Mouse (Mus musculus) spleen, adult 2 months (tissue): Measurements from ENCODE around the gene Zc3h12d. TPM values are rescaled to one million over a fixed set of nuclear protein-coding genes. Genes with fewer than 3 reads are reported as not detected.
A peak's percentile ranks its signal among the peaks of the same experiment; 100 is the strongest.

Source experiments
- DNase-seq, 2 experiments: peaks; one replicate each; pipeline versions ENCODE4 v3.0.0 to v3.0.0-alpha.2; 2012 to 2021; ENCODE audit warnings: low spot score in 2 of 2, low read depth in 1 of 2
- H3K27ac ChIP-seq: fragments of 200-500 bp; 2 replicates; pipeline ENCODE4 v1.5.1; 2012; ENCODE audit warnings: low read length, inconsistent platforms; ENCODE audit not compliant: insufficient read depth
- H3K27me3 ChIP-seq: fragments of 200-500 bp; 2 replicates; pipeline ENCODE4 v1.6.1; 2012; ENCODE audit warnings: mild to moderate bottlenecking, moderate library complexity, low read length, inconsistent platforms; ENCODE audit not compliant: control insufficient read depth, insufficient read depth
- H3K36me3 ChIP-seq: fragments of 200-500 bp; 2 replicates; pipeline ENCODE4 v1.6.1; 2012; ENCODE audit warnings: mild to moderate bottlenecking, low read length, inconsistent platforms; ENCODE audit not compliant: control insufficient read depth, insufficient read depth
- H3K4me1 ChIP-seq: fragments of 200-500 bp; 2 replicates; pipeline ENCODE4 v1.6.1; 2011; ENCODE audit warnings: inconsistent platforms; ENCODE audit not compliant: control insufficient read depth, insufficient read depth, insufficient read length
- H3K4me3 ChIP-seq: fragments of 200-500 bp; 2 replicates; pipeline ENCODE4 v1.5.1; 2011; ENCODE audit warnings: mild to moderate bottlenecking, inconsistent platforms; ENCODE audit not compliant: insufficient read depth, insufficient read length; ENCODE audit errors: extremely low read depth
- CTCF ChIP-seq: fragments of 200-500 bp; IDR thresholded peaks from 2 replicates; pipeline ENCODE4 v1.5.1; 2011; ENCODE audit warnings: mild to moderate bottlenecking, inconsistent platforms; ENCODE audit not compliant: insufficient read depth, insufficient read length, insufficient replicate concordance; ENCODE audit errors: extremely low read depth
- POLR2A ChIP-seq: fragments of 200-500 bp; IDR thresholded peaks from 2 replicates; pipeline ENCODE4 v1.6.1; 2011; ENCODE audit warnings: low read depth, low read length, inconsistent platforms
- WGBS: fragments of 180-500 bp; shearing (Covaris S2); methylation state at CpG from one replicate; pipeline ENCODE4 v1.1.7; 2018; 5-methylcytosine and 5-hydroxymethylcytosine counted together
- polyA plus RNA-seq: library from polyadenylated mRNA; depleted of rRNA; stranded (reverse); fragments of >200 nt; gene quantifications from 2 replicates; pipeline ENCODE4 v1.2.3, GENCODE M21; 2012

The Zc3h12d gene
- polyA plus RNA-seq, 1 experiment = 18.3 TPM

GRCm38 (mm10) chr10:7824663-7825280, 7.5 kb upstream of the Zc3h12d start:
- peaks cover 10% of the 10 kb centered on the region; the same call in 1 of the 2 replicates for H3K4me1 ChIP-seq
- peak in 1 of 2 experiments; percentile 67 for DNase-seq
- no peak for TF ChIP-seq POLR2A
- no peak for TF ChIP-seq CTCF
- H3K27me3 ChIP-seq = no peaks in the 10 kb centered on the region
- H3K27ac ChIP-seq = peak overlapping the region; percentile 88
- peaks cover 13% of the 10 kb centered on the region for H3K36me3 ChIP-seq
- 55% methylated on average over 9 of the region's 9 CpGs for WGBS
- no peak overlapping the region for H3K4me3 ChIP-seq

GRCm38 (mm10) chr10:7825281-7825665, 7.0 kb upstream of the Zc3h12d start:
- TF ChIP-seq POLR2A = no peak

GRCm38 (mm10) chr10:7826106-7826505, 6.2 kb upstream of the Zc3h12d start:
- Histone ChIP-seq H3K27ac (no peak overlapping the region), H3K27me3 (no peaks in the 10 kb centered on the region), H3K4me1 (peaks cover 10% of the 10 kb centered on the region; the same call in 1 of the 2 replicates), H3K4me3 (no peak overlapping the region), H3K36me3 (peaks cover 8% of the 10 kb centered on the region)
- DNase-seq = no peak
- 79% methylated on average over 9 of the region's 9 CpGs for WGBS
- TF ChIP-seq CTCF (no peak), POLR2A (no peak)

More at GRCm38 (mm10) chr10:7825281-7825665, 7.0 kb upstream of the Zc3h12d start:
- DNase-seq = no peak
- Histone ChIP-seq H3K27me3 (no peaks in the 10 kb centered on the region), H3K36me3 (peaks cover 13% of the 10 kb centered on the region), H3K4me1 (peaks cover 10% of the 10 kb centered on the region; the same call in 1 of the 2 replicates), H3K4me3 (no peak overlapping the region), H3K27ac (peak overlapping the region; percentile 88)
- 84% methylated on average over 4 of the region's 4 CpGs for WGBS

- peak; percentile 18; the same call in 1 of the 2 replicates for TF ChIP-seq CTCF
- TF ChIP-seq POLR2A = peak; percentile 7; the same call in 1 of the 2 replicates
- H3K4me1 ChIP-seq = peaks cover 33% of the 10 kb centered on the region; the same call in 1 of the 2 replicates
- H3K4me3 ChIP-seq = peak overlapping the region; percentile 67
- peak; percentile 44 to 60 for DNase-seq
- H3K36me3 ChIP-seq = peaks cover 4% of the 10 kb centered on the region; the same call in 1 of the 2 replicates
- no peaks in the 10 kb centered on the region for H3K27me3 ChIP-seq
- WGBS = 42% methylated on average over 9 of the region's 9 CpGs
- H3K27ac ChIP-seq = peak overlapping the region; percentile 95
Measured at GRCm38 (mm10) chr10:7833377-7834165, 1.3 kb downstream of the Zc3h12d start.

- Histone ChIP-seq H3K27ac (peak overlapping the region; percentile 95), H3K4me1 (peaks cover 41% of the 10 kb centered on the region; the same call in 1 of the 2 replicates), H3K4me3 (peak overlapping the region; percentile 54), H3K36me3 (peaks cover 5% of the 10 kb centered on the region; the same call in 1 of the 2 replicates), H3K27me3 (no peaks in the 10 kb centered on the region)
- peak; percentile 42 to 69 for DNase-seq
- 15% methylated on average over 10 of the region's 10 CpGs for WGBS
- TF ChIP-seq CTCF = no peak
- no peak for TF ChIP-seq POLR2A
Measured at GRCm38 (mm10) chr10:7834671-7835225, 2.5 kb downstream of the Zc3h12d start.

GRCm38 (mm10) chr10:7836902-7837301, 4.6 kb downstream of the Zc3h12d start:
- H3K4me3 ChIP-seq = no peak overlapping the region
- H3K36me3 ChIP-seq = peaks cover 8% of the 10 kb centered on the region
- H3K27me3 ChIP-seq = no peaks in the 10 kb centered on the region
- H3K4me1 ChIP-seq = peaks cover 48% of the 10 kb centered on the region; the same call in 1 of the 2 replicates
- no peak overlapping the region for H3K27ac ChIP-seq
- DNase-seq = no peak
- TF ChIP-seq CTCF (no peak), POLR2A (no peak)
- 85% methylated on average over 2 of the region's 2 CpGs for WGBS

GRCm38 (mm10) chr10:7837446-7837845, 5.2 kb downstream of the Zc3h12d start:
- Histone ChIP-seq H3K27me3 (no peaks in the 10 kb centered on the region), H3K36me3 (peaks cover 9% of the 10 kb centered on the region), H3K27ac (no peak overlapping the region), H3K4me1 (peaks cover 52% of the 10 kb centered on the region; the same call in 1 of the 2 replicates), H3K4me3 (no peak overlapping the region)
- no peak for TF ChIP-seq CTCF
- TF ChIP-seq POLR2A = no peak
- no peak for DNase-seq
- WGBS = 93% methylated on average over 8 of the region's 8 CpGs
